Mouse (Mus musculus) ES-E14 (cell line): ENCODE measurements at regions not wholly inside any gene's neighbourhood (a gene's known extent, or its start where the extent isn't known, plus 50 kb on each side); places are given as distances from the start of the nearest gene placed in this dataset.

Experiments used
- CHD2 ChIP-seq: IDR thresholded peaks from 2 replicates; pipeline ENCODE4 v1.6.1; 2014; ENCODE audit warnings: mild to moderate bottlenecking, low read depth, low read length, inconsistent platforms
- MAFK ChIP-seq: IDR thresholded peaks from 2 replicates; pipeline ENCODE4 v1.6.1; 2014; ENCODE audit warnings: mild to moderate bottlenecking, low read depth, low read length, inconsistent platforms; ENCODE audit not compliant: insufficient read depth
- ZC3H11A ChIP-seq: IDR thresholded peaks from 2 replicates; pipeline ENCODE4 v1.6.1; 2012; ENCODE audit warnings: low read depth, mild to moderate bottlenecking, inconsistent platforms, low read length, borderline replicate concordance
- ZNF384 ChIP-seq: IDR thresholded peaks from 2 replicates; pipeline ENCODE4 v1.6.1; 2012; ENCODE audit warnings: low read depth, low read length, inconsistent platforms

DNA sequence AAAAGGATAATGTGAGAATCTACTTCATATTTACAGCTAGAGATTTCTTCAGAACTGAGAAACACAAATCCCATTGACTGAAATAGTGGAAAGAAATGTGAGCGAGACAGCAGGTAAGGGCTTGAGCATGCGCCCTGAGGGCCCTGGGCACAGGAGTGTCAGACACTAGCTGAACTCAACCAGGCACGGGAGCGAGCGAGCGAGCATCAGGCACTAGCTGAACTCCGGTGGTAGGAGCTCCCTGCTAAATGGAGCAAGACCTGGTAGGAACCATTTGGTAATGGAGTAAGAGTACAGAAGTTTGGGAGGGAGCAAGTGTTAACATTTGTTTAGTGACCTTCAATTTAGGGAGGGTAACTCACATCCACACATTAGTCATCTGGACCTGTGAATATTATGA is 654.7 kb downstream of the Adgrl2 start:
- no peak for TF ChIP-seq ZNF384
- no peak for TF ChIP-seq ZC3H11A
- TF ChIP-seq MAFK = no peak
- TF ChIP-seq CHD2 = no peak
